Mouse (Mus musculus) gastrocnemius, postnatal 10 days (tissue): ENCODE data around the gene Adamts14. TPM values are rescaled to one million over a fixed set of nuclear protein-coding genes. Genes with fewer than 3 reads are reported as not detected.

Experiments
- DNase-seq: peaks from one replicate; pipeline ENCODE4 v3.0.0; 2021; ENCODE audit warnings: mixed read lengths
- total RNA-seq, 2 experiments: library from RNA; stranded (reverse); gene quantifications; 2 replicates each; pipeline ENCODE4 v1.2.3; 2021

Adamts14 gene
- total RNA-seq, 2 experiments from 2014 or later: 4.7 to 8.0 TPM

DNA sequence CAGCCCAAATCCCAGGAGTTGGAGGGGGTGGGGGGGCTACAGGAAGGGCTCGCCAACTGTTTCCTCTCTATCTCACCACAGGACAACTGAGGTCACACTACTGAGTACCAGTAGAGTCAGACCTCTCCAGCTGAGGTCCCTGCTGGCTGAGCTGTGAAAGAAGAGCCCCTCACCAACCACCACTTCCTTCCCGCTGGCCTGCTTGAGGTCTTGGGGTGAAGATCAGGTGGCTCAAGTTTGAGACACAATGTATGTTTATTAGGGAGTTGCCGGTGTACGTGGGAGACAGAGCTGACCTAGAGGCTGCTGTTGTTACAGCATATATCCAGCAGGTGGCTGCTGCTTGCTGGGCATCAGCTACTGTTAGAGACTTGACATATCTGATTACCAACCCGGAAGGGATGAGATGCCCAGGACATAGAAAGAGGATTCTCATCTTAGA, 2.5 kb upstream of the Adamts14 start:
- peak; percentile 34 for DNase-seq

- DNase-seq: no peak
These were observed 1.3 kb upstream of the Adamts14 start for GRCm38 (mm10) chr10:61274532-61274931.

- DNase-seq: peak; percentile 33
These were observed 592 bp upstream of the Adamts14 start for GRCm38 (mm10) chr10:61273844-61274215.

- DNase-seq: no peak
These were observed 607 bp downstream of the Adamts14 start for GRCm38 (mm10) chr10:61272631-61273030.

DNA sequence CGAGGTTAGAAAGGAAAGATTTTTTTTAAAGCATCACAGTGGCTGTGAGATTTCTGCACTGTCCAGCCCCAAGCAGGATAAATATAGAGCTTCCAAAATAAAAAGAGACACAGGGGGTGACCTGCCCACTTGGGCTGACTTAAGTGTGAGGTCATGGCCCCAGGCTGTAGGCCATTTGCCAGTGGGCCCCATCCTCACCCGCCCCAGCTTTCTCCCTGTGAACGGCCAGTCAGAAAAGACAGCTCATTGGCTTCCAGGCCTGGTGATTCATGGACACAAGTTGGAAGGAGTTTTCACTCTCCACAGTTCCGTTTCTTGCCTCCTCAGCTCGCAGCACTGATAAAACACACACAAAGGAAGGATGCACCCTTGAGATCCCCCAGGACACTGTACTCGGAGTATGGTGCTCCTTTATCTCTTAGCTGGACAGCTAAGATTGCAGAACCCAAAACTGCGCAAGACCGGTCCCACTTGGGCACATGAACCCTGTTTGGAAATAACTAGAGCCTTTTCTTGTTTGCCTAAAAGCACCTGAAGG, 1.1 kb downstream of the Adamts14 start:
- peak; percentile 44 for DNase-seq

DNA sequence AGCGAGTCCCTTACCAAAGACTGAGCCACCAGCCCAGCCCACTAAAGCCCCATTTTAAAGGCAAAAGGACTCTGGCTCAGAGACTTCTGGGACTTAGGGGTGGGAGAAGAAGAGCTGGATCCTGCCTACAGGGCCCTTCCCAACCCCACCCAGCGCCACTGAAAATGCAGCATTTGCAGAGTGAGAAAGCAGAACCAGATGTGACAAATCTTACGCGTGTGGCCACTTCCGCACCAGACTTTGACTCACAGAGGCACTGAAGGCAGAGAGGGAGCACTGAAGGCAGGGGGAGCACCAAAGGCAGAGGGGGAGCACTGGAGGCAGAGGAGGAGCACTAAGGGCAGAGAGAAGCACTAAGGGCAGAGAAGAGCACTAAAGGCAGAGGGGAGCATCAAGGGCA, 5.9 kb downstream of the Adamts14 start:
- DNase-seq: no peak

GRCm38 (mm10) chr10:61263606-61264005, 9.6 kb downstream of the Adamts14 start:
- DNase-seq: no peak

GRCm38 (mm10) chr10:61261229-61262156, 11.7 kb downstream of the Adamts14 start:
- DNase-seq: no peak

- DNase-seq: no peak
These were observed 15.1 kb downstream of the Adamts14 start for GRCm38 (mm10) chr10:61258131-61258530.

DNA sequence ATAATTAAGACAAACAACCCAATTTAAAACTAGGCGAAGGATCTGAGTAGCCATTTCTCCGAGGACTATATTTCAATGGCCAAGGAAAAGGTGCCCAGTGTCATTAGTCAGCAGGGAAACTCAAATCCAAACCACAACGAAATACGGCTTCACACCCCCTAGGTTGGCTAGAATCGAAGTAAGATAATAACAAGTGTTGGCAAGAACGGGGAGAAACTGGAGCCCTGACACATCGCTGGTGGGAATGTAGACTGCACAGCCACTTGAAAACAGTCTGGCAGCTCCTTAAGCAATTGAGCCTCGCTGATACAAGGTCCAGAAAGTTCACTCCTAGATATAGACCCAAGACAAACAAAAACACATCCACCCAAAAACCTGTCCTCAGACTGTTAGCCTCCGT, 16.6 kb downstream of the Adamts14 start:
- DNase-seq: no peak

DNA sequence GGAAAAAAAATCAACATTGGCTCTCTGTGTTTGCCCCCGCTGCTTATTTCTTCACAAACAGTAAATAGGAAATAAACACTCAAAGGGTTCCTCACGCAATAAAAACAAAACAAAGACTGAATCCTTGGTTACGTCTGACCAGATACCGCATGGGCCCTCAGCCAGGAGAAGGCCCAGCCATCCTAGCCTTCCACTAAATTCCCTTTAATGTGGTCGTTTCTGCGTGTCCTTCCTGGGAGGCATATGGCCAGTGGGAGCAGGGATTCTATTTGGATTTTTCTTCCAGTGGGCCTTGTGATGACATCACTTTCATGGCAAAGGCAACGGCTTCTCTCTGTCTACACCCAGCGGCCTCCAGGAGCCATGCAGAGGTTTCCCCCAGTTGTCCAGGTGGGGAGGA, 18.0 kb downstream of the Adamts14 start:
- no peak for DNase-seq

GRCm38 (mm10) chr10:61254761-61255160, 18.5 kb downstream of the Adamts14 start:
- DNase-seq: peak; percentile 45

DNA sequence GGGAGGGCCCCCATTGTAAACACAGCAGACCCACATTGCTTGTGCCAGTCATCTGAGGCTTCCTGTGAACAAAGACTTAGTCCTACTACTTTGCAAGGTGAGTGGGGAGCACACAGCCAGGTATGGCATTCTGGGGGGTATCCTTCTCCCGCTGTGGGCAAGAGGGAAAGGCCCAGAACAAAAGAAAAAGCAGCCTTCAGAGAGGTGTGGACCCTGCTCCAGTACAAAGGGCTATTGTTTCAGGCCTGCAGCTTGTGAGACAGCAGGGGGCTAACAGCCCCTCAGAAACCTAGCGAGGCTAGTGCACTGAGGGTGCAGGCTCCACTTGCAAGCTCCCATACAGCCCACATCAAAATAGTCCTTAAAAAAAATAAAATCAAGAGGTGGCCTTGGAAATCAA, 23.3 kb downstream of the Adamts14 start:
- no peak for DNase-seq

DNA sequence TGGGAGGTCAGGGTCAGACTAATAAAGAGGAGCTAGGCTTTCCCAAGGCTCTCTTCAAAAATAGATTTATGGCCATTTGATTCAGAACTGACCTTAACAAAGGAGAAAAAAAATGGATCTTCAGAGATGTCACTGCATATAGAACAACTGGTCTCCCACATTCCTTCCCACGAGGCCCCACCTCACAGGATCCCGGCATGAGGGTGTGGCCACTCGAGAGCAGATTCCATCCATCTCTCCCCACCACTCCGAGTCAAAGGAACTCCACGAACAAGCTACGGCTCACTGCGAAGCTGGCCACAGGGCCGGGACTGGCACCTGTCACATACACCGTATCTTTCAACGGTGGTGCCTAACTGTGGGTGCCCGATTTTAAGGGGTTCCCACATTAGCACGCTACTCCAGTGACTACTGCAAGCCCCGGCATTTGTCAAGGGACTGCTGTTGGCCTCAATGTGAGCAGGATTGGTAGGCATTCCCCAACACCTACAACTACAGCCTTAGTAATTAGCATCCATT, 24.6 kb downstream of the Adamts14 start:
- DNase-seq: no peak

- DNase-seq: no peak
These were observed 26.9 kb downstream of the Adamts14 start for GRCm38 (mm10) chr10:61246288-61246687.

DNA sequence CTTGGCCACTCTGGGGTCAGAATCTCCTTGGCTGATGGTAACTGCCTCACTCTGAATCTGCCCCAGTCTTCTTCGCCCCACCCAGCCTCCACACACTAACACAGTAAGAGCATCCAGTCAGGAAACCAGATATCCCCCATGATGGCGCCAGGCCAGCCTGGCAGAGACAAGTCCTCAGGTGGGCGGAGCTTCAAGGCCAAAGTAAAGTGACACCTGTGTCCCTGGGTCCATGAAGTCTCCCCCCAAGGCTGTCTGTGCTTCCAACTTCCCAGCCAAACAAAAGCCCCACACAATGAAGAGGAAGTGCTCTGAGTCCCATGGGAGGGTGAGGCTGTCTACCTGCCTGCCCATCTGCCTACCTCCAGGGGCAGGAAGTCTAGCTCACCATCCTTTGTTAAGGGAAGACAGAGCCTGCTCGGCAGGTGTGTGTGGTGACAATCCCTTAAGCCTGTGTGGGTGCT, 31.2 kb downstream of the Adamts14 start:
- DNase-seq: no peak

DNA sequence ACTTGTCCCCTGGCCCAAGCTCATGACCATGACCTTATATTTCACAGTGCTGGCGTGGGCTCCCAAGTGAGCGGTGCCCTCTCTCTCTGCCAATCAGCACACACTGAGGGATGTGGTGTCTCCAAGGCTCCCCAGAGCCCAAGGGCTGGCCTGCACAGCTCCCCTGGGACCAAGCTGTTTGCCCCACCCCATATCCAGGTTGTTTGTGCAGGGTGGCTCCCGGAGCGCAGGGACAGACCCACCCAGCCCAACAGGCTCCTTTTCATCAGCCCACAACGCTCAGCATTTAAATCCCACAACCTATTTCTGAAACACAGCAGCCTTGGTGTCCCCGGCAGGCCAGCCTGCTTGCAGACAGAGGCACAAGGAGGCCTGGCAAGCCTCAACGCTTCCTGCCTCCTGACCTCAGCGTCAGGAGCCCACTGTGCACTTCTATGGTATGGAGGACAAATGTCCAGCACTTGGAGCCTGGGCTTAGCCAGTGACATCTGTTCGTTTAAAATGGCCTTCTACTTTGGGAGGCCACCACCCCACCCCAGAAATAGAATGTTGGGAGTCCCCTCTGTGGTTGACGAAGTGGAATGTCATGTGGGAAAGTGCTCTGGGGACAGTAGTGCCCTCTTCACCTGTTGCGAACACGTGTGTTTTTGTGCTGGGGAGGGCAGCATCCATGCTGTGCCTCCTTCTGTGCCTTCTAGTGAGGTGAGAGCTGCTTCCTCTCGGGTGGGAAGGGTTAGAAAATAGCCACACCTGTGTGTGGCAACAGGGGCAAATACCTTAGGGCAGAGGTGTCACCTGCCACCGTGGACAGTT, 32.9 kb downstream of the Adamts14 start:
- DNase-seq: no peak

GRCm38 (mm10) chr10:61237391-61237785, 35.9 kb downstream of the Adamts14 start:
- DNase-seq: no peak

DNA sequence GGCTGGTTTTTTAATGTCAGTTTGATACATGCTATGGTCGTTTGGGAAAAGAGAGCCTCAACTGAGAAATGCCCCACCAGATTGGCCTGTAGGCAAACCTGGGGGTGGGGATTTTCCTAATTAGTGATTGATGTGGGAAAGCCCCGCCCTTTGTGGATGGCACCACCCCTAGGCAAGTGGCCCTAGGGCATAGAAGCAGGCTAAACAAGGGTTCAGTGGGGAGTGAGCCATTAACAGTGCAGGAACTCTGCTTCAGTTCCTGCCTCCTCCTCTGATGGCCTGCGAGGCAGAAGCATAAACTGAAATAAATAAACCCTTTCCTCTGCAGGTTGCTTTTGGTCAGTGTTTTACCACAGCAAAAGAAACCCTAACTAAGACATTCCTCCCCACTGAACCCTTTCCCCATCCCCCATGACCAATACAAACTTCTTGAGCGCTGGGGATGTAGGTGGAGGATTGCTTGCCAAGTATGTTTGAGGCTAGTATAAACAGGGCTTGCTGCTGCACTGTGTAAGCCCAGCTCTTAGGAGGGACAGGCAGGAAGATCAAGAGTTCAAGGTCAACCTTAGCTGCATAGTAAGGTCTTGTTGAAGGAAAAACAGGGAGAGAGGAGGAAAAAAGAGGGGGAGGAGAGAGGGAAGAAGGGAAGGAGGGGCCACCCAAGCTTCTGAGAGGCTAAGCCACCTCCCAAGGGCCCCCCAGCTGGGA, 36.4 kb downstream of the Adamts14 start:
- DNase-seq: no peak

DNA sequence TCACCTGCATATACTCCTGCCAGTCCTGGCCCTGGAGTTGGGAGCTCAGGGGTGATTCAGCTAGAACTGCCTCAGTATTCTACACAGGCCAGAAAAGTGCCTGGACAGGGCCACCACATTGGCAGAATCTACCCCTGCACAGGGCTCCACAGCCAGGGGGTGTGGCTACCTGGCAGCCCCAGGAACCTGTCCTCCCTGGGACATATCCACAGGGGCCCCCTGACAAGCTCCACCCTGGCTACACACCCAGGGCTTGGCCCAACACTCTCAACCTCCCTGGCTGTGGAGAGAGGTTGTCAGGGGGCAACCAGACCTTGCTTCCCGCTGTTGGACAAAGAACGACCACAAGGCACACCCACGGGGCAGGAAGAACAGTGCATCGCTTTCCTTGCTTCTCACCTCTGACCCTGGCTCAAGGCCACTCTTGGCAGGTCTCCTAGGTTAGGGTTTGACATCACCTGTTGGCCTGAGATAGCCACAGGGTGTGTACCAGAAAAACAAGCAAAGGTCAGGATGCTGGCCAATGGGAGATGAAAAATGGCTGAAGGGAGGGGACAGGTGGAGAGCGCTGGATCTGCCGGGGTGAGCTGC, 37.5 kb downstream of the Adamts14 start:
- no peak for DNase-seq

DNA sequence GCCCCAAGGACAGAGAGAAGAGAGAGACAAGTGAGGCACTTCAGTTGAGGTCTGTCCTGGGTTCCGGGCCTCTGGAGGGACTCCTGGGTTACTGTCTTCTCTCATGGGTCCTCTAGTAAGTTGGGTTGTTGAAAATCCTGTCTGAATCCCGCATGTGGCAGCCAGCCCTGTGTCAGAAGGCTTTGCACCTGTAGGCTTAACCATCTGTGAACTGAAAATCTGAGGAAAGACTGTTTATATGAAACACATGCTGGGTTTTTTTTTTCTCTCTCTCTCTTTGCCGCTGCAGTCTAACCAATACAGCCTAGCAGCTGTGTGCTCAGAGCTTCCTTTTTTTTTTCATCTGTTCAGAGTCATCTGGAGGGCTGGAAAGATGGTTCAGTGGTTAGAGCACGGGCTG, 38.9 kb downstream of the Adamts14 start:
- no peak for DNase-seq
